Mouse (Mus musculus): ENCODE data around the gene Itgb7.
A peak's percentile ranks its signal among the peaks of the same experiment; 100 is the strongest.

Gene Itgb7

GRCm38 (mm10) chr15:102191699-102192098 is 40.0 kb downstream of the Itgb7 start:
- no peak for DNase-seq

DNA sequence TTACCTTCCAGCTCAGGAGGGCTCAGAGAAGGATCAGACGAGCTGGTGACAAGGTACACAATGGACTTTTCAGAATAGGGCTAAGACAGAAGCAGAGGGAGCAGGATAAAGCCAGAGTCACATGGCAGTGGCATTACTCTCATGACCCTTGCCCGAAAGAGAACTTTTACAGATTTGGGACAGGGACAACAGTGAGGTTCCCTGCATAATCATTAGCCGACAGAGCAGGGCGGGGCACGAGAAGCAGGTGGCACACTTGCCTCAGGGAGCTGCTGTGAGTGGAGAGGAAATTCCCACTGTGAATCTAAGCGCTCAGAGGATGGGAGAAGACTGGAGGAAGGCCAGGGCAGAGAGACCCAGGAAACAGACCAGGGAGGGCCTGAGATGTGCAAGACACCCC is 42.9 kb downstream of the Itgb7 start:
- DNase-seq: no peak

GRCm38 (mm10) chr15:102188096-102188495 is 43.6 kb downstream of the Itgb7 start:
- no peak for DNase-seq

DNA sequence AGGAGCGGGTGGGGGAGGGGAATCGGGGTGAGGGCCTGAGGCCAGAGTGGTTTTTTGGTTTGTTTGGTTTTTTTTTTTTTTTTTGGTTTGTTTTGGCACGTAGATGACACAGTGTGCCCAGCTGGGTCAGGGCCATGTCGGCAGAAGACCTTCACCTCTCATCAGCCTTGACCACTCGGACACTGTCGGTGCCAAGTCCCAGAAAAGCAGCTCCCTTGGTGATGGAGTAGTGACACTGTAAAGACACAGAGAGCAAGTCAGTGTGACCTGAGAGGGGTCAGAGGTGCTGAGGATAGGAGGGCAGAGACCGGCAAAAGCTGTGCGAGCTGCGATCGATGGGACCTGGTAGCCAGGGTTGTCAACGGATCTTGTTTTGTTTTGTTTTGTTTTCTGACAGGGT is 45.5 kb downstream of the Itgb7 start:
- DNase-seq: no peak

GRCm38 (mm10) chr15:102183076-102183475 is 48.7 kb downstream of the Itgb7 start:
- no peak for DNase-seq

DNA sequence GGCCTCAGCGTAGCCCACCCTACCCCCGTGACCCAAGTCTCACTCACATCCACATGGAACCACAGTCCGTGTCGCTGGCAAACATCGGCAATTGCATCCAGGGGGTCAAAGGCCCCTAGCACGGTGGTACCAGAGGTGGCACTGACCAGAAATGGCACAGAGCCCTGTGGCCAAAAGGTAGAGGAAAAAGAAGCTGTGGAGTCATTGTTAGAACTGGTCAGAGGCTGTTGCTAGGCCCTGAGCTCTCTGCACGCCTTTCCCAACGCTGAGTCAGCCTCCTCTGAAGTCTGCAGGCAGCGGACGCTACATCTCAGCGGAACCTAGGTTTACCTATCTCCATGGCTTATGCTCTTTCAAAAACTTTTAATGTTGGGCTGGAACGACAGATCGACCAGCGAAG is 51.8 kb downstream of the Itgb7 start:
- no peak for DNase-seq

DNA sequence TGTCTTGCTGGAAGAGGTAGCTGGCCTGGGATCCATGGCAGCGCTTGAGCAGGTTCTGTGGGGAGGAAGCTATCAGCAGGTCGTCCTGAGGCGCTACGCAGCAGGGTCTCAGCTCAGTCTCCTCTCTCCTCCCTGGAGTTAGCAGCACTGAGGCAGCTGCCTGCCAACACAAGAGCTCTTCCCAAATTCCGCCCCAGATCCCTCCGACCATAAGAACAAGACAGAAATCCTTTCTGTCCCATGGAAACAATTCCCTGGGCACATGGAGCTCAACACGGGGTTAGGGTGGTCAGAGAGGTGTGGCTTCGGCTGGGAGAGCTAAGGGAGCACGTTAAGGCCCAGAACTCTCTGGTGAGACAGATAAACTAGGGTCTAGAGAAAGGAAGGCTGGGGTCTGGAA is 52.6 kb downstream of the Itgb7 start:
- DNase-seq: no peak

GRCm38 (mm10) chr15:102178279-102178678 is 53.5 kb downstream of the Itgb7 start:
- DNase-seq: peak; percentile 82

DNA sequence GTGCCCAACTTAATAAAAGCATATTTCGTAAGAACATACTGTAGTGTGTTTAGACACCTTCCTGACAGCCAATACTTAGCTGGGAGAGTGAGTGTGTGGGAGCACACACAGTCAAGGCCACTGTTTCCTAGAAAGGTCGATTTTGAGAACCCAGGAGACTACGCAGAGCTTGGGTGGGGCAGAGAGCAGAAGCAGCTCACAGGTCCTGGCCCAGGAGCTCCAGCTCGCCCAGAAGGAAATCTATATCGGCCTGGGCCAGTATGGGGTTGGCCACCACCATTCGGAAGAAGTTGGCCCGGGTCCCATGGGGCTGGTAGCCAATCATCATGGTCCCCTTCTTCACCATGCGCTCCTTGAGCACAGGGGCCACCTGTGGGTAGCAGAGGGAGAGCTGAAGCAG is 54.3 kb downstream of the Itgb7 start:
- DNase-seq: peak; percentile 10

- no peak for DNase-seq
Measured at GRCm38 (mm10) chr15:102176571-102177316, 55.0 kb downstream of the Itgb7 start.

DNA sequence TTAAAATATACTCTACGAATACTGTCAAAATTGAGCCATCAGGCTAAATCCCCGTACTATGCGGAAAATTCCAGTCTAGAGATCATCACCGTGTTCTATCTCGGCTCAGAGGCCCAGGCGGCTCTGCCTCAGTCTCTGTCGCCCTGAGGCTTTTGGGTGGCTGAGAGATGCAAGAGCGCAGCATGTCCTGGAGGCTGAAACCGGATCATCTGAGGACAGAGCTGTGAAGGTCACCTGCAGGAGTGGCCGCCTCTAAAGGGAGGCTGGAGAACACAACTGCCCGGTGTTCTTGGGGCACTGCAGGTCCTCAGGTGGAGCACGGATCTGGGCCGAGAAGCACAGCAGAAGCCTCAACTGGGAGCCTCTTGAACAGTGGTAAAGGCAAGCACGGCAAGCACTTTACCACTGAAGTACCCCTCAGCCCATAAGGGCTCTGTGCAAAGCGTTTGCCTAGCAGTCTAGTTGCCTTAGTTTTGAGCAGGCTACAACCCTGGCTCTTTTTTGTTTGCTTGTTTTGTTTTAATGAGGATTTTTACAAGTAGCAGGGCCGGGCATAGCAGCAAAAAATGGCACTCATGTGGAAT is 55.9 kb downstream of the Itgb7 start:
- DNase-seq: no peak

DNA sequence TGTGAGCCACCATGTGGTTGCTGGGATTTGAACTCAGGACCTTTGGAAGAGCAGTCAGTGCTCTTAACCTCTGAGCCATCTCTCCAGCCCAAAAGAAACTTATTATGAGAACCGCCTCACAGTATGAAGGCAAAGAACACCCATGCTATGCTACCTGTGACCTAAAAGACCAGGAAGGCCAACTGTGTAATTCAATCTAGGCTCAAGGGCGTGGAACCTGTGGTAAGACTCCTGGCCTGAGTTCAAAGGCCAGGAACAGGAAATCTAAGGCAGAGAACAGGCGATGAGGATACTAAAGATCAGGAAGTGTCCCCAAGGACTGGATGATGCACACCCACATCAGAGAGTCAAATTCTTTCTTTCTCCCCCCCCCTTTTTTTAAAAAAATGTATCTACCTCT is 58.2 kb downstream of the Itgb7 start:
- no peak for DNase-seq

GRCm38 (mm10) chr15:102169064-102169463 is 62.7 kb downstream of the Itgb7 start:
- no peak for DNase-seq

- DNase-seq: no peak
Measured at GRCm38 (mm10) chr15:102167620-102168021, 64.1 kb downstream of the Itgb7 start.
